Mouse (Mus musculus): Measurements from ENCODE around the gene Htr1b.

The Htr1b gene

DNA sequence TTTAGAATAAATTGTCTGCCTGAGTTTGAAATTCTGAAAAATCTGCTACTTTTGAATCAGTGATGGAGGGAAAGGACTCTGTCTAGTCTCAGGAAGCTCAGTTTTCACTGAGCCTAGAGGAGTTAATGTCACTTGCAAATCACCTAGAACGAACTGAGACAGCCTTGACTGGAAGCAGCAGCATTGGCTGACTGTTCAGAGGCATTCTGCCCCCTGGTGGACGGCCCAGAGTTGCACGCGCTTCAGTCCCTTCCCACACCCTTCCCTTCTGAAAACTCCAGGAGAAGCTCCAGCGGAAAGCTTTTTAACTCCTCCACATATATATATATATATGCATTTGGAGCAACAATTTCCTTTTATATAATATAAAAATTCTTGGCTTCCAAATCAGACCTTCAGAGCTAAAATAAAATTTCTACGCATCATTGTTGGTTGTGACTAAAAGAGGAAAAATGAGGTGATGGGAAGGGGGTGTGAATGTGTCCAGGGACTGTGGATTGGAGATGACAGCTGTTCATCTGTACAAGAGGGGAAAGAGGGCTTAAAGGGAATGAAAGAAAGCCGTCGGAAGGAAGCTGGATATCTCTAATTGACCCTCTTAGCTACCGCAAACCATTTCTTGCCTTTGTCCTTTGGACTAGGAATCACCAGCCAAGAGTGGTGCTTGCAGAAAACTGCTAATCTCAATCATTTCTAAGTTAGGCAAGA, 6.6 kb downstream of the Htr1b start:
- Histone ChIP-seq H3K27me3 (ENCODE audit: insufficient read depth, low read length) (peaks cover 14% of the 10 kb centered on the region), H3K4me3 (replicated peaks; ENCODE audit: low read length) (no peak overlapping the region), H3K4me1 (replicated peaks; ENCODE audit: low read depth, low read length) (peaks cover 10% of the 10 kb centered on the region), H3K36me3 (ENCODE audit: insufficient read depth, low read length) (no peaks in the 10 kb centered on the region), H3K9me3 (ENCODE audit: low read length) (no peaks in the 10 kb centered on the region; the same call in 1 of the 2 replicates)
- TF ChIP-seq POU5F1 (IDR thresholded peaks at IDR 0.05; ENCODE audit: borderline replicate concordance, low read length) (no peak), CTCF (conservative IDR thresholded peaks at IDR 0.05; ENCODE audit: low read length) (peak; percentile 71)

DNA sequence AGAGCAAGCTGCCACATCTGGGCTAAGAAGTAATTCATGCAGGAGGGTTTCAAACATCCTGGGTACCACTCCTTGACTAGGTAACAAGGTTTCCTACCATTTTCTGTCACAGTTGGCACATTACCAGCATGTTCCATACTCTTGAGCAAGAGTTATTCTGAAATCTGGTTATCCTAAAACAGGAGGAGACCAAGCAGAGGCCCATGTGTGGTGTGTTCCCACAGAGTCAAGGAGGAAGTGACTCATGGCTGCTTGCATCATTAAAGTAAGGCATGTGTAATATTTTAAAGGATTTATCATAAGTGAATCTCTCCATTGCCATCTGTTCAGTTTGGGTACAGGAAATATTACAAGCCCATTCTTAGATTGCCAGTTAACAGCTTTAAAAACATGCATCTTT, 7.7 kb downstream of the Htr1b start:
- H3K9me3 ChIP-seq (ENCODE audit: low read length): no peaks in the 10 kb centered on the region
- H3K36me3 ChIP-seq (ENCODE audit: insufficient read depth, low read length): no peaks in the 10 kb centered on the region
- TF ChIP-seq CTCF (conservative IDR thresholded peaks at IDR 0.05; ENCODE audit: low read length) (no peak), NANOG (IDR thresholded peaks at IDR 0.05; ENCODE audit: borderline replicate concordance, low read length) (no peak), POU5F1 (IDR thresholded peaks at IDR 0.05; ENCODE audit: borderline replicate concordance, low read length) (no peak)
- no peaks in the 10 kb centered on the region for H3K4me1 ChIP-seq (replicated peaks; ENCODE audit: low read depth, low read length)
- no peak overlapping the region for H3K4me3 ChIP-seq (replicated peaks; ENCODE audit: low read length)
- peaks cover 2% of the 10 kb centered on the region for H3K27me3 ChIP-seq (ENCODE audit: insufficient read depth, low read length)

DNA sequence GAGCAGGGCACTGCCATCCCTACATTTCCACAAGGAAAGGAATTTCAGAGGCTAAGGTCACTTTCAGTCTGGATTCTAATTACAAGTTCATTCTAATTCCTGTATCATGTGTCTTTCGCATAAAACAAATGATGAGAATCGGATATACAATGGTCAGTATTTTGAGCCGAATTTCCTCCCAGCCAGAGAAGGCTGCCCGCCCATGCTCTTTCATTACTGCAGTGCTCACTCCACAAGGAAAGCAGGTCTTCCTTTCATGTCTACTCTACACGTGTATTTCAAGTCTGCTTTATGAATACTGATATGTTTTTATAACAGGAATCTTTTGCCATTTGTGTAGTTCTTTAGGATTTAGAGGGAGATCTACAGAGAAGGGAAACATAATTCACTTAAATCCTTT, 10.8 kb downstream of the Htr1b start:
- no peaks in the 10 kb centered on the region for H3K36me3 ChIP-seq (ENCODE audit: insufficient read depth, low read length)
- H3K9me3 ChIP-seq (ENCODE audit: low read length): no peaks in the 10 kb centered on the region
- no peak overlapping the region for H3K4me3 ChIP-seq (replicated peaks; ENCODE audit: low read length)
- H3K4me1 ChIP-seq (replicated peaks; ENCODE audit: low read depth, low read length): no peaks in the 10 kb centered on the region
- TF ChIP-seq POU5F1 (IDR thresholded peaks at IDR 0.05; ENCODE audit: borderline replicate concordance, low read length) (no peak), NANOG (IDR thresholded peaks at IDR 0.05; ENCODE audit: borderline replicate concordance, low read length) (no peak), CTCF (conservative IDR thresholded peaks at IDR 0.05; ENCODE audit: low read length) (no peak)
- H3K27me3 ChIP-seq (ENCODE audit: insufficient read depth, low read length): no peaks in the 10 kb centered on the region

- Histone ChIP-seq H3K36me3 (ENCODE audit: insufficient read depth, low read length) (no peaks in the 10 kb centered on the region), H3K9me3 (ENCODE audit: low read length) (no peaks in the 10 kb centered on the region), H3K27me3 (ENCODE audit: insufficient read depth, low read length) (no peaks in the 10 kb centered on the region), H3K4me1 (replicated peaks; ENCODE audit: low read depth, low read length) (no peaks in the 10 kb centered on the region), H3K4me3 (replicated peaks; ENCODE audit: low read length) (no peak overlapping the region)
- TF ChIP-seq CTCF (conservative IDR thresholded peaks at IDR 0.05; ENCODE audit: low read length) (no peak), NANOG (IDR thresholded peaks at IDR 0.05; ENCODE audit: borderline replicate concordance, low read length) (no peak), POU5F1 (IDR thresholded peaks at IDR 0.05; ENCODE audit: borderline replicate concordance, low read length) (no peak)
Observed at GRCm38 (mm10) chr9:81611022-81611421, 22.6 kb downstream of the Htr1b start.
